Mouse (Mus musculus) limb, embryonic 11.5 days (tissue): ENCODE results near the gene Cel. TPM values are rescaled to one million over a fixed set of nuclear protein-coding genes. Genes with fewer than 3 reads are reported as not detected.
A peak's percentile ranks its signal among the peaks of the same experiment; 100 is the strongest.

ENCODE experiments used
- ATAC-seq: fragments of 200-750 bp; cut with Nextera tagmentation; 2 replicates; pipeline ENCODE4 v1.8.0; 2017; ENCODE audit warnings: low read depth; ENCODE audit not compliant: insufficient number of reproducible peaks, low FRiP score, low TSS enrichment
- DNase-seq: peaks from one replicate; pipeline ENCODE4 v3.0.0-alpha.2; 2015; ENCODE audit warnings: low spot score
- H3K27ac ChIP-seq: fragments of 300-500 bp; sonication (generic); replicated peaks from 2 replicates; pipeline ENCODE4 v1.5.1; 2014; ENCODE audit warnings: low read depth, mild to moderate bottlenecking, low read length
- H3K27me3 ChIP-seq: fragments of 300-500 bp; sonication (generic); 2 replicates; pipeline ENCODE4 v1.6.1; 2014; ENCODE audit warnings: mild to moderate bottlenecking, low read length, mixed read lengths; ENCODE audit not compliant: control insufficient read depth, insufficient read depth
- H3K36me3 ChIP-seq: fragments of 300-500 bp; sonication (generic); 2 replicates; pipeline ENCODE4 v1.6.1; 2014; ENCODE audit warnings: mild to moderate bottlenecking, low read length, moderate library complexity, mixed read lengths; ENCODE audit not compliant: control insufficient read depth, insufficient read depth
- H3K4me1 ChIP-seq: fragments of 300-500 bp; sonication (generic); 2 replicates; pipeline ENCODE4 v1.6.1; 2014; ENCODE audit warnings: low read length, mixed read lengths; ENCODE audit not compliant: control insufficient read depth, insufficient read depth
- H3K4me2 ChIP-seq: fragments of 300-500 bp; sonication (generic); 2 replicates; pipeline ENCODE4 v1.6.1; 2014; ENCODE audit warnings: low read depth, mild to moderate bottlenecking, moderate library complexity; ENCODE audit not compliant: severe bottlenecking
- H3K4me3 ChIP-seq: fragments of 300-500 bp; sonication (generic); 2 replicates; pipeline ENCODE4 v1.5.1; 2014; ENCODE audit warnings: low read depth, low read length
- H3K9ac ChIP-seq: fragments of 300-500 bp; sonication (generic); 2 replicates; pipeline ENCODE4 v1.6.1; 2014; ENCODE audit warnings: mild to moderate bottlenecking, low read length
- H3K9me3 ChIP-seq: fragments of 300-500 bp; sonication (generic); 2 replicates; pipeline ENCODE4 v1.6.1; 2016; ENCODE audit warnings: low read length; ENCODE audit not compliant: control insufficient read depth
- WGBS: fragments of 180-500 bp; shearing (Covaris S2); extraction: QIAGEN DNeasy Blood & Tissue Kit; methylation state at CpG from one replicate; pipeline ENCODE4 v1.1.7; 2014; 5-methylcytosine and 5-hydroxymethylcytosine counted together
- polyA plus RNA-seq: library from polyadenylated mRNA; unstranded; fragments of >200 nt; fragmentation: Nextera tagmentation; extraction: Ambion mirVana; gene quantifications from 2 replicates; pipeline ENCODE4 v1.2.1, GENCODE M21; 2014

The Cel gene
- polyA plus RNA-seq, 1 experiment from 2014 or later: not detected

DNA sequence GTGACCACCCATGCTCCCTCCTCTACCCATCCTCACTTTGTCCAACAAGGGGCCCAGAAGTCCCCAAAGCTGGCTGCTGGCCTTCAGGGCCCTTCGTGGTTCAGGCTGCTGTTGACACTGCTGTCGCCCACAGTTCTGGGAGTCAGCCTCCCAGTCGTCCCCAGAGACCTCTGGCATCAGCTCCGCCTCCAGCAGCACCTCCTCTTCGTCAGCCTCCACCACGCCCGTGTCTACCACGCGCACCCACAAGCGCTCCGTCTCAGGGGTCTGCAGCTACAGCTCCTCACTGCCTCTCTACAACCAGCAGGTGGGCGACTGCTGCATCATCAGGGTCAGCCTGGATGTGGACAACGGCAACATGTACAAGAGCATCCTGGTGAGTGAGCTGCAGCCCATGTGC, 14.0 kb downstream of the Cel start:
- ATAC-seq (no peak), DNase-seq (no peak)
- 91% methylated on average over 13 of the region's 13 CpGs for WGBS
- Histone ChIP-seq H3K9me3 (no peaks in the 10 kb centered on the region), H3K27ac (no peak overlapping the region), H3K9ac (no peak overlapping the region), H3K4me2 (no peak overlapping the region), H3K4me3 (no peak overlapping the region), H3K27me3 (no peaks in the 10 kb centered on the region), H3K36me3 (peaks cover 23% of the 10 kb centered on the region; the same call in 1 of the 2 replicates), H3K4me1 (no peaks in the 10 kb centered on the region)

GRCm38 (mm10) chr2:28547237-28548172, 15.7 kb downstream of the Cel start:
- Histone ChIP-seq H3K4me3 (no peak overlapping the region), H3K4me1 (no peaks in the 10 kb centered on the region), H3K36me3 (peaks cover 25% of the 10 kb centered on the region; the same call in 1 of the 2 replicates), H3K27me3 (no peaks in the 10 kb centered on the region), H3K27ac (no peak overlapping the region), H3K9ac (no peak overlapping the region), H3K4me2 (no peak overlapping the region), H3K9me3 (no peaks in the 10 kb centered on the region)
- peak; percentile 91 for DNase-seq
- 56% methylated on average over 11 of the region's 11 CpGs for WGBS
- ATAC-seq: peak; percentile 45; the same call in 1 of the 2 replicates

- Histone ChIP-seq H3K9me3 (no peaks in the 10 kb centered on the region), H3K27ac (no peak overlapping the region), H3K4me3 (no peak overlapping the region), H3K27me3 (no peaks in the 10 kb centered on the region), H3K4me2 (no peak overlapping the region), H3K36me3 (peaks cover 27% of the 10 kb centered on the region; the same call in 1 of the 2 replicates), H3K4me1 (no peaks in the 10 kb centered on the region), H3K9ac (no peak overlapping the region)
- WGBS: 74% methylated on average over 6 of the region's 6 CpGs
- ATAC-seq (no peak), DNase-seq (no peak)
Measured at GRCm38 (mm10) chr2:28546560-28546959, 16.6 kb downstream of the Cel start.

GRCm38 (mm10) chr2:28545976-28546375, 17.2 kb downstream of the Cel start:
- Histone ChIP-seq H3K9me3 (no peaks in the 10 kb centered on the region), H3K9ac (no peak overlapping the region), H3K36me3 (peaks cover 27% of the 10 kb centered on the region; the same call in 1 of the 2 replicates), H3K27me3 (no peaks in the 10 kb centered on the region), H3K4me3 (no peak overlapping the region), H3K27ac (no peak overlapping the region), H3K4me1 (no peaks in the 10 kb centered on the region), H3K4me2 (no peak overlapping the region)
- DNase-seq: no peak
- no peak for ATAC-seq

GRCm38 (mm10) chr2:28543894-28544293, 19.3 kb downstream of the Cel start:
- DNase-seq (no peak), ATAC-seq (no peak)
- H3K4me2 ChIP-seq: no peak overlapping the region
- H3K4me3 ChIP-seq: no peak overlapping the region
- no peak overlapping the region for H3K27ac ChIP-seq
- no peak overlapping the region for H3K9ac ChIP-seq
- peaks cover 22% of the 10 kb centered on the region; the same call in 1 of the 2 replicates for H3K36me3 ChIP-seq
- no peaks in the 10 kb centered on the region for H3K9me3 ChIP-seq
- 95% methylated on average over 8 of the region's 8 CpGs for WGBS
- no peaks in the 10 kb centered on the region for H3K27me3 ChIP-seq
- peaks cover 11% of the 10 kb centered on the region for H3K4me1 ChIP-seq

GRCm38 (mm10) chr2:28540587-28541227, 22.5 kb downstream of the Cel start:
- Histone ChIP-seq H3K36me3 (peaks cover 17% of the 10 kb centered on the region; the same call in 1 of the 2 replicates), H3K4me1 (peaks cover 31% of the 10 kb centered on the region), H3K4me3 (no peak overlapping the region), H3K27ac (no peak overlapping the region), H3K9ac (no peak overlapping the region), H3K27me3 (no peaks in the 10 kb centered on the region), H3K4me2 (no peak overlapping the region), H3K9me3 (no peaks in the 10 kb centered on the region)
- ATAC-seq: no peak
- WGBS: 80% methylated on average over 8 of the region's 8 CpGs
- no peak for DNase-seq

DNA sequence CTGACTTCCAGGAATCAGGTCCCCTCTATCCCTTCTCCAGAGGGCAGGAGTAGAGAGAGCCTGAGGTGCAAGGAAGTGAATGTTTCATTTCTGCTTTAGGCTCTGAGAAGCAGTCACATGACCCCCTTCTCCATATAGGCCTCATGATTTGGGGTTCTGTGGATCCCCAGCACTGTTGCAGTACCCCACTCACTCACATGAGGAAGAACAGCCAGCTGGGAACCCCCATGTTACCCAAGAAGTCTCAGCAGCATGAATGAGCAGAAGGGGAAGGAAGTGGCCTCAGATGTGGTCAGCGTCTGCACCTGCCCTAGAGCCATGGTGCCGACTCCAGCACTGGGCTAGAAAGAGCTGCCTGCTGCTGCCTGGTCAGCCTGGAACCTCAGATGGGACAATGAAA, 23.3 kb downstream of the Cel start:
- Histone ChIP-seq H3K4me1 (peaks cover 38% of the 10 kb centered on the region), H3K27ac (no peak overlapping the region), H3K27me3 (no peaks in the 10 kb centered on the region), H3K4me2 (no peak overlapping the region), H3K36me3 (peaks cover 15% of the 10 kb centered on the region; the same call in 1 of the 2 replicates), H3K4me3 (no peak overlapping the region), H3K9ac (no peak overlapping the region), H3K9me3 (no peaks in the 10 kb centered on the region)
- WGBS: 83% methylated on average over 2 of the region's 2 CpGs
- no peak for ATAC-seq
- no peak for DNase-seq

- 50% methylated on average over 7 of the region's 7 CpGs for WGBS
- H3K36me3 ChIP-seq: peaks cover 12% of the 10 kb centered on the region; the same call in 1 of the 2 replicates
Measured at GRCm38 (mm10) chr2:28539206-28539605, 24.0 kb downstream of the Cel start.

More at GRCm38 (mm10) chr2:28539206-28539605, 24.0 kb downstream of the Cel start:
- Histone ChIP-seq H3K9me3 (no peaks in the 10 kb centered on the region), H3K27me3 (no peaks in the 10 kb centered on the region), H3K9ac (peak overlapping the region; percentile 19; the same call in 1 of the 2 replicates), H3K4me2 (no peak overlapping the region), H3K27ac (peak overlapping the region; percentile 79), H3K4me3 (no peak overlapping the region), H3K4me1 (peaks cover 46% of the 10 kb centered on the region)
- peak; percentile 20 for ATAC-seq
- peak; percentile 60 for DNase-seq
